Comparison of ENCODE assay signal across 8 mouse cellular contexts in genomic region chr19:56422476-56423338, GRCm38 (mm10). TPM values are rescaled to one million over a fixed set of nuclear protein-coding genes. Genes with fewer than 3 reads are reported as not detected.
DNase-seq lines count a peak whose midpoint lies in the region; ATAC-seq and TF ChIP-seq lines count a peak whose summit lies in the region.

No protein-coding gene starts in this region.

- H3K9me3 ChIP-seq in limb, embryonic 10.5 days (replicated peaks), result no peaks in the 10 kb centered on the region
- H3K9me3 ChIP-seq in midbrain, embryonic 16.5 days (replicated peaks; ENCODE audit: control insufficient read depth, low read length, poor library complexity, severe bottlenecking), result no peaks in the 10 kb centered on the region

- TF ChIP-seq POLR2A in spleen, adult 2 months (IDR thresholded peaks at IDR 0.05; ENCODE audit: low read depth, low read length), result no peak

- DNase-seq in CD4-positive, CD25-positive, alpha-beta regulatory T cell, adult 2 months (ENCODE audit: low read depth, low spot score), result peak; percentile 68
- peak; percentile 84 for DNase-seq in embryo, embryonic 11 days
- DNase-seq in gastrocnemius, postnatal 25 days, result peak; percentile 72
- DNase-seq in kidney, adult 18-20 months, result peak; percentile 94
- DNase-seq in limb, embryonic 10.5 days (ENCODE audit: low spot score), result peak; percentile 87
- peak in 1 of 2 experiments; percentile 61 for DNase-seq in spleen, adult 2 months (ENCODE audit: low read depth in 1 of 2, low spot score in 2 of 2)

- H3K27ac ChIP-seq in limb, embryonic 10.5 days, result peak overlapping the region; percentile 53; the same call in 1 of the 2 replicates
- no peak overlapping the region for H3K27ac ChIP-seq in midbrain, embryonic 16.5 days (ENCODE audit: low read length)
- H3K27ac ChIP-seq in spleen, adult 2 months (ENCODE audit: insufficient read depth, low read length), result no peak overlapping the region

- H3K4me3 ChIP-seq in limb, embryonic 10.5 days, result no peak overlapping the region
- H3K4me3 ChIP-seq in midbrain, embryonic 16.5 days (ENCODE audit: low read depth, low read length), result no peak overlapping the region
- no peak overlapping the region for H3K4me3 ChIP-seq in spleen, adult 2 months (ENCODE audit: extremely low read depth, insufficient read depth, insufficient read length)

- peaks cover 33% of the 10 kb centered on the region for H3K4me1 ChIP-seq in limb, embryonic 10.5 days
- peaks cover 16% of the 10 kb centered on the region for H3K4me1 ChIP-seq in midbrain, embryonic 16.5 days (ENCODE audit: control insufficient read depth, insufficient read depth, low read length)
- no peaks in the 10 kb centered on the region for H3K4me1 ChIP-seq in spleen, adult 2 months (ENCODE audit: control insufficient read depth, insufficient read depth, insufficient read length)

- peak; percentile 71; the same call in 1 of the 2 replicates for TF ChIP-seq CTCF in spleen, adult 2 months (IDR thresholded peaks at IDR 0.05; ENCODE audit: extremely low read depth, insufficient read depth, insufficient read length, insufficient replicate concordance)

- H3K27me3 ChIP-seq in limb, embryonic 10.5 days (ENCODE audit: low read depth, poor library complexity, severe bottlenecking), result no peaks in the 10 kb centered on the region
- no peaks in the 10 kb centered on the region for H3K27me3 ChIP-seq in midbrain, embryonic 16.5 days (ENCODE audit: control insufficient read depth, insufficient read depth, low read depth, low read length)
- H3K27me3 ChIP-seq in spleen, adult 2 months (ENCODE audit: control insufficient read depth, insufficient read depth, low read length), result no peaks in the 10 kb centered on the region

- H3K9ac ChIP-seq in midbrain, embryonic 16.5 days (ENCODE audit: low read depth, low read length), result no peak overlapping the region

- H3K36me3 ChIP-seq in limb, embryonic 10.5 days, result no peaks in the 10 kb centered on the region; the same call in 1 of the 2 replicates
- no peaks in the 10 kb centered on the region for H3K36me3 ChIP-seq in midbrain, embryonic 16.5 days (ENCODE audit: control insufficient read depth, insufficient read depth, low read length)
- H3K36me3 ChIP-seq in spleen, adult 2 months (ENCODE audit: control insufficient read depth, insufficient read depth, low read length), result no peaks in the 10 kb centered on the region; the same call in 1 of the 2 replicates

- ATAC-seq in CD4-positive, CD25-positive, alpha-beta regulatory T cell, adult 4 months, result no peak
- ATAC-seq in midbrain, embryonic 16.5 days, result peak; percentile 41; the same call in 1 of the 2 replicates

- 35% methylated on average over 14 of the region's 14 CpGs for WGBS in limb, embryonic 10.5 days
- WGBS in midbrain, embryonic 16.5 days, result 33% methylated on average over 14 of the region's 14 CpGs
- WGBS in spleen, adult 2 months, result 70% methylated on average over 14 of the region's 14 CpGs

- no peak overlapping the region for H3K4me2 ChIP-seq in midbrain, embryonic 16.5 days (ENCODE audit: low read length)

RNA-seq across cellular contexts. Expression of gene Casp7, which starts 25.8 kb away (rescaled TPM):
- 10 to 100 TPM; 32.7 to 45.4 TPM for polyA plus RNA-seq in CD4-positive, CD25-positive, alpha-beta regulatory T cell, adult 4 months (2017; shearing (Covaris generic))
- 1 to 10 TPM; 4.1 to 5.3 TPM for total RNA-seq in gastrocnemius, postnatal 25 days (2021)
- polyA plus RNA-seq in limb, embryonic 10.5 days (2016; fragmentation: Nextera tagmentation; extraction: Ambion mirVana), result 19.3 and 24.5 TPM in 2 replicates
- polyA plus RNA-seq in midbrain, embryonic 16.5 days (2015; fragmentation: Nextera tagmentation; extraction: Ambion mirVana), result 22.2 and 26.0 TPM in 2 replicates
- 8.6 and 8.7 TPM in 2 replicates for polyA plus RNA-seq in spleen, adult 2 months (2012; rRNA removed)

RNA-seq across cellular contexts. Expression of gene Nrap, which starts 32.9 kb away (rescaled TPM):
- under 1 TPM in 1 of 2 experiments, not detected in 1; 0.15 TPM for polyA plus RNA-seq in CD4-positive, CD25-positive, alpha-beta regulatory T cell, adult 4 months (2017; shearing (Covaris generic))
- total RNA-seq in gastrocnemius, postnatal 25 days (2021), result 1,000 to 10,000 TPM in 1 of 2 experiments, 100 to 1,000 TPM in 1; 752 to 1,010 TPM
- 0.09 TPM in 1 of 2 replicates, not detected in the other for polyA plus RNA-seq in limb, embryonic 10.5 days (2016; fragmentation: Nextera tagmentation; extraction: Ambion mirVana)
- polyA plus RNA-seq in midbrain, embryonic 16.5 days (2015; fragmentation: Nextera tagmentation; extraction: Ambion mirVana), result 0.97 and 1.3 TPM in 2 replicates
- polyA plus RNA-seq in spleen, adult 2 months (2012; rRNA removed), result 0.01 and 0.04 TPM in 2 replicates

RNA-seq across cellular contexts. Expression of gene Plekhs1, which starts 38.7 kb away (rescaled TPM):
- under 1 TPM in 1 of 2 experiments, not detected in 1; 0.13 TPM for polyA plus RNA-seq in CD4-positive, CD25-positive, alpha-beta regulatory T cell, adult 4 months (2017; shearing (Covaris generic))
- not detected for total RNA-seq in gastrocnemius, postnatal 25 days (2021)
- 0.10 and 0.21 TPM in 2 replicates for polyA plus RNA-seq in limb, embryonic 10.5 days (2016; fragmentation: Nextera tagmentation; extraction: Ambion mirVana)
- polyA plus RNA-seq in midbrain, embryonic 16.5 days (2015; fragmentation: Nextera tagmentation; extraction: Ambion mirVana), result 0.09 and 0.29 TPM in 2 replicates
- 0.02 TPM in 1 of 2 replicates, not detected in the other for polyA plus RNA-seq in spleen, adult 2 months (2012; rRNA removed)
